Mouse (Mus musculus): Measurements from ENCODE around the gene Gm8947.
"Not testable (repeated sequence)": the region's sequence is repeated elsewhere in the genome, so short reads cannot be mapped to it uniquely, and the experiment has no call there.

Gm8947 gene

GRCm38 (mm10) chr1:151192075-151192474, at the start of gene Gm8947:
TSS of gene Gm8947 (plus strand) at chr1:151192376.
- DNase-seq (ENCODE audit: low read depth): not testable (repeated sequence)

- no peak for DNase-seq (ENCODE audit: low read depth)
Measured at GRCm38 (mm10) chr1:151144471-151145146, 47.6 kb upstream of the Gm8947 start.

- no peak for DNase-seq (ENCODE audit: low read depth)
Measured at GRCm38 (mm10) chr1:151147801-151148200, 44.4 kb upstream of the Gm8947 start.

GRCm38 (mm10) chr1:151150211-151150610, 42.0 kb upstream of the Gm8947 start:
- no peak for DNase-seq (ENCODE audit: low read depth)

- DNase-seq (ENCODE audit: low read depth): no peak
Measured at GRCm38 (mm10) chr1:151151089-151151488, 41.1 kb upstream of the Gm8947 start.

GRCm38 (mm10) chr1:151153056-151153652, 39.0 kb upstream of the Gm8947 start:
- DNase-seq (ENCODE audit: low read depth): no peak

- not testable (repeated sequence) for DNase-seq (ENCODE audit: low read depth)
Measured at GRCm38 (mm10) chr1:151154131-151154530, 38.0 kb upstream of the Gm8947 start.

- DNase-seq (ENCODE audit: low read depth): no peak
Measured at GRCm38 (mm10) chr1:151156129-151156528, 36.0 kb upstream of the Gm8947 start.

GRCm38 (mm10) chr1:151156777-151157632, 35.2 kb upstream of the Gm8947 start:
- DNase-seq (ENCODE audit: low read depth): no peak

- no peak for DNase-seq (ENCODE audit: low read depth)
Measured at GRCm38 (mm10) chr1:151157963-151158856, 34.0 kb upstream of the Gm8947 start.

- no peak for DNase-seq (ENCODE audit: low read depth)
Measured at GRCm38 (mm10) chr1:151158857-151159510, 33.2 kb upstream of the Gm8947 start.

GRCm38 (mm10) chr1:151166031-151166430, 26.1 kb upstream of the Gm8947 start:
- no peak for DNase-seq (ENCODE audit: low read depth)

GRCm38 (mm10) chr1:151167297-151168047, 24.7 kb upstream of the Gm8947 start:
- peak; percentile 51 for DNase-seq (ENCODE audit: low read depth)

- no peak for DNase-seq (ENCODE audit: low read depth)
Measured at GRCm38 (mm10) chr1:151168637-151169036, 23.5 kb upstream of the Gm8947 start.

- DNase-seq (ENCODE audit: low read depth): no peak
Measured at GRCm38 (mm10) chr1:151171572-151172461, 20.4 kb upstream of the Gm8947 start.

- peak; percentile 78 for DNase-seq (ENCODE audit: low read depth)
Measured at GRCm38 (mm10) chr1:151177030-151177936, 14.9 kb upstream of the Gm8947 start.

- DNase-seq (ENCODE audit: low read depth): no peak
Measured at GRCm38 (mm10) chr1:151177937-151178271, 14.3 kb upstream of the Gm8947 start.

- DNase-seq (ENCODE audit: low read depth): no peak
Measured at GRCm38 (mm10) chr1:151178505-151179083, 13.6 kb upstream of the Gm8947 start.
